Mouse (Mus musculus) gonadal fat pad, adult 2 months (tissue): ENCODE data around the gene Hhatl. TPM values are rescaled to one million over a fixed set of nuclear protein-coding genes. Genes with fewer than 3 reads are reported as not detected.

Experiments used
- DNase-seq: peaks from one replicate; pipeline ENCODE4 v3.0.0-alpha.2; 2012; ENCODE audit warnings: low read depth
- polyA plus RNA-seq: library from polyadenylated mRNA; depleted of rRNA; stranded (reverse); fragments of >200 nt; gene quantifications from 2 replicates; pipeline ENCODE4 v1.2.3, GENCODE M21; 2012; rRNA removed

Hhatl gene
- polyA plus RNA-seq, 1 experiment, result 4.7 TPM

DNA sequence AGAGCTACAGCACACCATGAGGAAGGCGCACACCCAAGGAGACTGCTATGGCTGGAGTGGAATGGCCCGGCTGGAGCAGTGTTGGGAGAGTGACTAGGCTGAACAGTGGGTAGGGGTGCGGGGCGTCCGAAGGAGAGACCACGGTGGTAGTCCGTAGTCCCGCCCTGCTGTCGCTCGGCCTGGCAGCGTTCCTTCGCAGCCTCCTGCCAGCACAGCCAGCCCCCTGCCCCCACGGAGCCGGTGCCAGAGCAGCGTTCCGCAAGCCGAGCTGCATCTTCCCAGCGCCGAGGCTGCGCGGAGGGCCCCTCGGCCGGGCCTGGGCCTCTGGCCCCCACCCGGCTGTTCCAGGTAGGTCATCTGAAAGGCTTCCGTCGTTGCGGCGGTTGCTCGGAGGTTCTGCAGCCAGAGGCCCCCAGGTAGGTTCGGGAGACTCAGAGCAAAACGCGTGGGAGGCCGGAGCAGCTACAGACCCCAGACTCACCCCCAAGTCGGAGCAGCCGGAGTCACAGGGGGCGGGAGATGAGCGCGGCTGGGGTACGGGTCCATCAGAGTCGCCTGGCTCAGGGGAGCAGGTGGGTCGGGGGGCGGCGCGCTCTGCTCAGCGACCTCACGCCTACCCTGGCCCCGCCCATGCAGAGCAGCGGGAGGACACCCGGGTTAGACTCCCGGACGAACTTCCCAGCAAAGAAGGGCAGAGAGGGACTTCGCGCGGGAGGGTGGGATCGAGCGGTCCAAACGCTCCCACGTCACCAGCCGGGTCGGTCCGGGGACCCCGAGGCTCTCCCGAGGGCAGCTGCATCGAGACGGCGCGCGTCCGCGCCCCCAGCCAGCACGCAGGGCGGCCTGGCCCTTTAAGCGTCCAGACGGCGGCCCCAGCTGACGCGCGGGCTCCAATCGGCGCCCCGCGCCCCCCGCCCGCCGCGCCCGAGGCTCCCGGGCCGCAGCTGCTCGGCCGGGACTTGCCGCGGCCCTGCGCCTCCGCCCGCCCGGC lies 32.9 kb downstream of the Hhatl start, which contains the start of gene Zfp651:
Zfp651 (plus strand) TSS at position 240 of the 991 bp plus-strand sequence.
- DNase-seq, result no peak

DNA sequence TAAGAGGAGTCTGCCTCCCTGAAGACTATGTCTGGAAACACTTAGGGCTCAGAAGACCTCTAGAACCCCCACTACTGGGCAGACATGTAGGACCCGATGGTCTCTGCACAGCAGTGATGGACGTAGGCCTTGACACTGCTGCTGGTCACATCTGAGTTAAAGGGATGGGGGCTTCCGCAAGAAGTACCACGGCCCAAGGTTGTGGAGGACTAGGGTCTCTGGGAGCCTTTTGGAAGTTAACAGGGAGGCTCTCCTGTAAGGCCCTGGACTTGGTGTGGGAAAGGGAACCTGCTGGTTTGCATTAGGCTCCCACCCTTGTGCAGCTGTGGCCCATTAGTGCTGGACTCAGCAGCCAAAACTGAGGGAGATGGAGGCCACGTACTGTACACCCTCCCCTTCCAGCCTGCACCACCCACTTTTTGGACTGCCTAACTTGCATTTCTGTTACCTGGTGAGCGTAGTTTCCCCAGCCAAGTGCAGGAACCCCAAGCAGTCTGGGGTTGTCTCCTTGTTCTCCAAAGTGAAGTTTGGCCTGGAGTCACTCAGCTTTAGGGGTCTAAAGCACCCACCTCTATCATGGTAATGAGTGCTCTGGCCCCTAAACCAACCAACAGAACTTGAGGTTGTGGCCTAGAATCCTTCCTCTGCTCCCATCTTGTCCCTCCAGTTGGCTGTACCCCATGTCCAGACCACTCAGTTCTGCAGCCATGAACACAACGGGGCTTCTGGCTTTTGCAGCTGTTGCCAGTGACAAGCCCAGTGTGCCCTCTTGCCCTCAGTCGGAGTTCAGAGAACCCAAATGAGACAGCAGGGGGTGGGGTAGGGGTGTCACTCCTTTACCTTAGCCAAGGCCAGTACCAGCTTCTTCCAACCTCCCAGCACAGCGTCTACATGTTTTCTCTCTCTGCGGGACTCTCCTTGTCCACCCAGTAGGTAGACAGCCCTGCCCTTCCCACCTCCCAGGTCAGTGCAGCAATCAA lies 34.2 kb downstream of the Hhatl start:
- no peak for DNase-seq

DNA sequence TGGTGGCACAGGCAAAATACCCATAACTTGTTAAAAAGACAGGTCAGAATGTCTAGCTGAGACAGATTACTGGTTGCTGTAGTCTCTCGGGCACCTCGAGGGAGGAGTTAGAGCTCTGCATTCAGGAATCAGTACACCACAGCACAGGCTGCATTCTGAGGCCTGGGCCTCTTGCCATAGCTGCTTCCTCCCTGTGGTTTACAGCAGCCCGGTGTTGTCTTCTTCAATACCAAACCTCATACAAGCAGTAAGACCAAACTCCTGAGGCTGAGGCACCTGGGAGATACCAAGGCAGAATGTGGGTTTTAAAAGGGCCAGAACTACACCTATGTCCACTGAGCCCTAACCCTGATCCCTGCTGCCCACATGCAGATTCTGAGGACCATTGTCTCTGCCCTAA lies 34.9 kb downstream of the Hhatl start:
- DNase-seq, result no peak

GRCm38 (mm10) chr9:121756785-121757184 lies 35.5 kb downstream of the Hhatl start:
- no peak for DNase-seq

DNA sequence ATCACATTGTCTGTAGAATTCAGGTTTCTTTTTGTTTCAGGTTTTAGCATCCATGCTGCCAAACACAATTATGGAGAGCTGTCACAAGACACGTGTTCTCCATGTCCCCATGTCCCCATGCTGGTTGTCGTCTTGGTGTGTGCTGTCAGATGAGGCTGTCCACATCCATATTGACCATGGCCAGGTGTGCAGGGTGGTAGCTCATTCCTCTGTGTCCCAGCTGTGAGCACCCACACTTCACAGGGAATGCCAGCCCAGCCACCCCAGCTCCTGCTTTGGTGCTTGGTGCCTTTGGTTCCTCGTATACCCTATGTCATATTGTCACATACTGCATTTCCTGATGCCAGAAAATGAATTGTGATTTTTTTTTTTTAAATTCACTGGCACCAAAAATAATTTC lies 37.7 kb downstream of the Hhatl start:
- DNase-seq, result no peak

- no peak for DNase-seq
These were observed 39.5 kb downstream of the Hhatl start for GRCm38 (mm10) chr9:121752774-121753173.

DNA sequence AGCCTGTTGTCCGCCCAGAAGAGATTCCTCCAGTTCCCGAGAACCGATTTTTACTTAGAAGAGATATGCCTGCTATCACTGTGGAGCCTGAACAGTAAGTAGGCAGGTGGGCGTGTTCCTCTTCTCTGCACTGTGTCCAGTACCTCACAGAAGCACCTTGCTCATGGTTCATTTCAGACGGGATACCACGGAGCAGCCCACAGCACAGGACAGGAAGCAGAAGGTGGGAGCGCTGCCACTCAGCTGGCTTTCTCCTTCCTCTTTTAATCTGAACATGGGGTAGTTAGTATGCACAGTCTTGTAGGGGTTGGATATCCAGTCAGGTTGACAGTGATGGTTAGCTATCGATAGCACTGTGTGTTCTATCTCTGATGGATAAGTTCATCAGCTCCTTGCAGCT lies 48.3 kb downstream of the Hhatl start:
- no peak for DNase-seq

GRCm38 (mm10) chr9:121741168-121741567 lies 51.1 kb downstream of the Hhatl start:
- no peak for DNase-seq

DNA sequence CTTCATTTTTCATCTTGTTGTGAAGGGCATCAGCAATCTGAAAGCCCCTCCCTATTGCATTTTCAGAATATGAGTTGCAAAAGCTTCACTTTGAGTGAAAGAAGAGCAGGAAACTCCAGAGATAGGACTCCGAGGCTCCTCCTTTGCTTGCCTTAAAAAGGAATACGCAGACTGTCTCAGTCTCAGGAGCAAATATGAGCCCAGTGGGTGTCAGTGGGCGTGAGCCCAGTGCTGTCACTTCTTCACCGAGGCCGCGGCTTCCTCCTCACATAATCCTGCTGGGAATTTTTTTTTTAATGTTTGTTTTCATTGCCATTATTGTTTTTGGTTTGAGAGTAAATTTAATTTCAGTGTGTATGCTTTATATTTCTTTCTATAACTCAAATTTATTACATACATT lies 51.8 kb downstream of the Hhatl start:
- DNase-seq, result no peak

Other genes with a start within 250 kb of the Hhatl start
- 1.1 and 2.3 TPM in 2 replicates for gene Lyzl4, start 150.4 kb downstream of the Hhatl start, polyA plus RNA-seq
- 7.5 and 11.2 TPM in 2 replicates for gene Vipr1, start 149.8 kb downstream of the Hhatl start, polyA plus RNA-seq
- 11.2 and 12.1 TPM in 2 replicates for gene Sec22c, start 87.0 kb downstream of the Hhatl start, polyA plus RNA-seq
- 35.9 and 43.4 TPM in 2 replicates for gene Ss18l2, start 82.2 kb downstream of the Hhatl start, polyA plus RNA-seq
- 62.0 and 73.9 TPM in 2 replicates for gene Nktr, start 73.3 kb downstream of the Hhatl start, polyA plus RNA-seq
- gene Zfp651, start 33.2 kb downstream of the Hhatl start, polyA plus RNA-seq, result 30.8 and 31.9 TPM in 2 replicates
- 0.14 TPM in 1 of 2 replicates, not detected in the other for gene Klhl40, start 14.9 kb downstream of the Hhatl start, polyA plus RNA-seq
- gene Ccdc13, start 47.0 kb upstream of the Hhatl start, polyA plus RNA-seq, result 1.0 and 1.7 TPM in 2 replicates
- gene Higd1a, start 65.9 kb upstream of the Hhatl start, polyA plus RNA-seq, result 29.5 and 35.5 TPM in 2 replicates
- gene Ackr2, start 105.8 kb upstream of the Hhatl start, polyA plus RNA-seq, result 3.0 and 3.3 TPM in 2 replicates
- 0.15 and 0.16 TPM in 2 replicates for gene Cyp8b1, start 123.8 kb upstream of the Hhatl start, polyA plus RNA-seq
- 3.7 and 4.0 TPM in 2 replicates for gene Fam198a, start 158.5 kb upstream of the Hhatl start, polyA plus RNA-seq
- gene Pomgnt2, start 204.6 kb upstream of the Hhatl start, polyA plus RNA-seq, result 19.8 and 20.2 TPM in 2 replicates